Comparison of ENCODE assay signal across 26 mouse cellular contexts in genomic region chr17:94652412-94652811, GRCm38 (mm10).
"Had no signal": no experiment of that assay in that cellular context is flagged by ENCODE, and none has a peak within 500 bp of the region (broad histone marks: within the 10 kb centered on the region; RNA-seq: fewer than 3 reads in every experiment).

No protein-coding gene starts in this region.

- H3K9me3 ChIP-seq: heart, embryonic 15.5 days; hindbrain, embryonic 13.5 days; hindbrain, embryonic 15.5 days; limb, embryonic 10.5 days; limb, embryonic 12.5 days; liver, embryonic 13.5 days; liver, embryonic 15.5 days had no signal

- H3K36me3 ChIP-seq: heart, embryonic 13.5 days; heart, embryonic 15.5 days; hindbrain, embryonic 13.5 days; hindbrain, embryonic 15.5 days; limb, embryonic 10.5 days; limb, embryonic 12.5 days; liver, embryonic 13.5 days; liver, embryonic 15.5 days had no signal

- H3K9ac ChIP-seq: heart, embryonic 13.5 days; heart, embryonic 15.5 days; hindbrain, embryonic 13.5 days; hindbrain, embryonic 15.5 days; limb, embryonic 12.5 days; liver, embryonic 13.5 days; liver, embryonic 15.5 days had no signal

- DNase-seq: gastrocnemius, adult 2 months; gastrocnemius, postnatal 10 days; gastrocnemius, postnatal 25 days; heart, adult 11 months; heart, adult 2 months; heart, postnatal 14 days; heart, postnatal 36 days; kidney, adult 11 months; kidney, adult 2 months; kidney, postnatal 10 days; kidney, postnatal 36 days; layer of hippocampus, adult 9-11 months; layer of hippocampus, postnatal 36 days; liver; liver, embryonic 13.5 days had no signal

- ATAC-seq: hindbrain, postnatal 0 days; intestine, embryonic 16.5 days had no signal

- H3K4me2 ChIP-seq: heart, embryonic 11.5 days; heart, embryonic 13.5 days; heart, embryonic 15.5 days; hindbrain, embryonic 13.5 days; hindbrain, embryonic 15.5 days; limb, embryonic 12.5 days; liver, embryonic 11.5 days; liver, embryonic 13.5 days; liver, embryonic 15.5 days had no signal

- H3K27ac ChIP-seq: gastrocnemius, adult 2 months; heart, adult 2 months; heart, embryonic 13.5 days; heart, embryonic 15.5 days; hindbrain, embryonic 13.5 days; hindbrain, embryonic 15.5 days; hindbrain, postnatal 0 days; limb, embryonic 10.5 days; limb, embryonic 12.5 days; liver, embryonic 13.5 days; liver, embryonic 15.5 days had no signal

- H3K4me3 ChIP-seq: gastrocnemius, adult 2 months; heart, adult 2 months; heart, embryonic 13.5 days; heart, embryonic 15.5 days; hindbrain, embryonic 13.5 days; hindbrain, embryonic 15.5 days; limb, embryonic 10.5 days; limb, embryonic 12.5 days; liver, embryonic 13.5 days; liver, embryonic 15.5 days had no signal

- H3K27me3 ChIP-seq: heart, embryonic 13.5 days; heart, embryonic 15.5 days; hindbrain, embryonic 13.5 days; hindbrain, embryonic 15.5 days; limb, embryonic 12.5 days; liver, embryonic 13.5 days; liver, embryonic 15.5 days had no signal

- H3K4me1 ChIP-seq: heart, embryonic 13.5 days; heart, embryonic 15.5 days; hindbrain, embryonic 13.5 days; hindbrain, embryonic 15.5 days; limb, embryonic 10.5 days; limb, embryonic 12.5 days; liver, embryonic 13.5 days; liver, embryonic 15.5 days had no signal
